Mouse (Mus musculus) embryonic facial prominence, embryonic 12.5 days (tissue): ENCODE results near the gene Igf2bp1. TPM values are rescaled to one million over a fixed set of nuclear protein-coding genes. Genes with fewer than 3 reads are reported as not detected.

Experiments used
- ATAC-seq: fragments of 200-750 bp; cut with Nextera tagmentation; 2 replicates; pipeline ENCODE4 v1.8.0; 2017; ENCODE audit not compliant: insufficient number of reproducible peaks, insufficient read depth, low FRiP score, low TSS enrichment
- H3K27ac ChIP-seq: fragments of 300-500 bp; sonication (generic); 2 replicates; pipeline ENCODE4 v1.5.1; 2016; ENCODE audit warnings: mild to moderate bottlenecking
- H3K27me3 ChIP-seq: fragments of 300-500 bp; sonication (generic); 2 replicates; pipeline ENCODE4 v1.6.1; 2016; ENCODE audit warnings: mild to moderate bottlenecking, moderate library complexity
- H3K36me3 ChIP-seq: fragments of 300-500 bp; sonication (generic); 2 replicates; pipeline ENCODE4 v1.6.1; 2016; ENCODE audit warnings: mild to moderate bottlenecking
- H3K4me1 ChIP-seq: fragments of 300-500 bp; sonication (generic); 2 replicates; pipeline ENCODE4 v1.6.1; 2016
- H3K4me2 ChIP-seq: fragments of 300-500 bp; sonication (generic); replicated peaks from 2 replicates; pipeline ENCODE4 v1.6.1; 2016; ENCODE audit warnings: mild to moderate bottlenecking, moderate library complexity
- H3K4me3 ChIP-seq: fragments of 300-500 bp; sonication (generic); 2 replicates; pipeline ENCODE4 v1.5.1; 2016; ENCODE audit warnings: mild to moderate bottlenecking
- H3K9ac ChIP-seq: fragments of 300-500 bp; sonication (generic); 2 replicates; pipeline ENCODE4 v1.6.1; 2016; ENCODE audit warnings: mild to moderate bottlenecking, moderate library complexity
- H3K9me3 ChIP-seq: fragments of 300-500 bp; sonication (generic); 2 replicates; pipeline ENCODE4 v1.6.1; 2016; ENCODE audit warnings: mild to moderate bottlenecking, moderate library complexity
- WGBS: fragments of 180-500 bp; shearing (Covaris S2); methylation state at CpG from one replicate; pipeline ENCODE4 v1.1.7; 2016; 5-methylcytosine and 5-hydroxymethylcytosine counted together
- polyA plus RNA-seq: library from polyadenylated mRNA; unstranded; fragments of >200 nt; fragmentation: Nextera tagmentation; extraction: Ambion mirVana; gene quantifications from 2 replicates; pipeline ENCODE4 v1.2.1, GENCODE M21; 2016

Gene Igf2bp1
- polyA plus RNA-seq, 1 experiment from 2014 or later, result 89.6 TPM

GRCm38 (mm10) chr11:96034116-96034515, 28.4 kb upstream of the Igf2bp1 start:
- H3K4me3 ChIP-seq, result peak overlapping the region; percentile 87
- peak overlapping the region; percentile 97 for H3K4me2 ChIP-seq
- 47% methylated on average over 8 of the region's 8 CpGs for WGBS
- H3K27ac ChIP-seq, result no peak overlapping the region
- H3K9me3 ChIP-seq, result no peaks in the 10 kb centered on the region
- ATAC-seq, result no peak
- peaks cover under 1% of the 10 kb centered on the region; the same call in 1 of the 2 replicates for H3K27me3 ChIP-seq
- peaks cover 10% of the 10 kb centered on the region; the same call in 1 of the 2 replicates for H3K4me1 ChIP-seq
- peaks cover 7% of the 10 kb centered on the region for H3K36me3 ChIP-seq
- no peak overlapping the region for H3K9ac ChIP-seq

GRCm38 (mm10) chr11:96033264-96033663, 27.5 kb upstream of the Igf2bp1 start:
- Histone ChIP-seq H3K4me3 (no peak overlapping the region), H3K4me2 (no peak overlapping the region), H3K36me3 (peaks cover 4% of the 10 kb centered on the region; the same call in 1 of the 2 replicates), H3K27me3 (peaks cover 3% of the 10 kb centered on the region; the same call in 1 of the 2 replicates), H3K9ac (no peak overlapping the region), H3K9me3 (no peaks in the 10 kb centered on the region), H3K4me1 (peaks cover 10% of the 10 kb centered on the region; the same call in 1 of the 2 replicates), H3K27ac (no peak overlapping the region)
- no peak for ATAC-seq
- WGBS, result 94% methylated on average over 2 of the region's 3 CpGs

- 65% methylated on average over 2 of the region's 2 CpGs for WGBS
- Histone ChIP-seq H3K27me3 (peaks cover 3% of the 10 kb centered on the region; the same call in 1 of the 2 replicates), H3K4me3 (no peak overlapping the region), H3K36me3 (no peaks in the 10 kb centered on the region; the same call in 1 of the 2 replicates), H3K27ac (no peak overlapping the region), H3K4me2 (no peak overlapping the region), H3K4me1 (peaks cover 10% of the 10 kb centered on the region; the same call in 1 of the 2 replicates), H3K9me3 (no peaks in the 10 kb centered on the region), H3K9ac (no peak overlapping the region)
- ATAC-seq, result no peak
Measured at GRCm38 (mm10) chr11:96031701-96032100, 26.0 kb upstream of the Igf2bp1 start.

GRCm38 (mm10) chr11:96030571-96030970, 24.8 kb upstream of the Igf2bp1 start:
- H3K36me3 ChIP-seq, result no peaks in the 10 kb centered on the region
- peaks cover 3% of the 10 kb centered on the region; the same call in 1 of the 2 replicates for H3K27me3 ChIP-seq
- no peaks in the 10 kb centered on the region for H3K9me3 ChIP-seq
- no peak overlapping the region for H3K4me2 ChIP-seq
- H3K9ac ChIP-seq, result no peak overlapping the region
- no peak for ATAC-seq
- peaks cover 8% of the 10 kb centered on the region; the same call in 1 of the 2 replicates for H3K4me1 ChIP-seq
- no peak overlapping the region for H3K27ac ChIP-seq
- no peak overlapping the region for H3K4me3 ChIP-seq
- 91% methylated on average over 3 of the region's 3 CpGs for WGBS

- Histone ChIP-seq H3K9ac (no peak overlapping the region), H3K9me3 (no peaks in the 10 kb centered on the region), H3K27ac (no peak overlapping the region), H3K36me3 (no peaks in the 10 kb centered on the region), H3K27me3 (peaks cover 3% of the 10 kb centered on the region; the same call in 1 of the 2 replicates), H3K4me1 (no peaks in the 10 kb centered on the region), H3K4me2 (no peak overlapping the region), H3K4me3 (no peak overlapping the region)
- ATAC-seq, result no peak
- WGBS, result 58% methylated on average over 5 of the region's 5 CpGs
Measured at GRCm38 (mm10) chr11:96028130-96028529, 22.4 kb upstream of the Igf2bp1 start.

GRCm38 (mm10) chr11:96020622-96021021, 14.9 kb upstream of the Igf2bp1 start:
- H3K4me3 ChIP-seq, result no peak overlapping the region
- H3K27me3 ChIP-seq, result no peaks in the 10 kb centered on the region
- no peak overlapping the region for H3K4me2 ChIP-seq
- H3K9ac ChIP-seq, result no peak overlapping the region
- H3K27ac ChIP-seq, result no peak overlapping the region
- H3K4me1 ChIP-seq, result peaks cover 5% of the 10 kb centered on the region; the same call in 1 of the 2 replicates
- WGBS, result 58% methylated on average over 4 of the region's 4 CpGs
- no peaks in the 10 kb centered on the region for H3K36me3 ChIP-seq
- no peak for ATAC-seq
- no peaks in the 10 kb centered on the region for H3K9me3 ChIP-seq

GRCm38 (mm10) chr11:96017941-96018351, 12.2 kb upstream of the Igf2bp1 start:
- no peaks in the 10 kb centered on the region for H3K36me3 ChIP-seq
- H3K27me3 ChIP-seq, result no peaks in the 10 kb centered on the region
- H3K27ac ChIP-seq, result no peak overlapping the region
- ATAC-seq, result no peak
- no peak overlapping the region for H3K4me2 ChIP-seq
- WGBS, result 8% methylated on average over 9 of the region's 9 CpGs
- no peaks in the 10 kb centered on the region for H3K9me3 ChIP-seq
- H3K9ac ChIP-seq, result no peak overlapping the region
- no peak overlapping the region for H3K4me3 ChIP-seq
- H3K4me1 ChIP-seq, result peaks cover 5% of the 10 kb centered on the region; the same call in 1 of the 2 replicates

- no peak overlapping the region for H3K27ac ChIP-seq
- no peaks in the 10 kb centered on the region for H3K36me3 ChIP-seq
- no peak overlapping the region for H3K4me3 ChIP-seq
- H3K9ac ChIP-seq, result no peak overlapping the region
- H3K4me2 ChIP-seq, result no peak overlapping the region
- 47% methylated on average over 5 of the region's 5 CpGs for WGBS
- no peaks in the 10 kb centered on the region for H3K27me3 ChIP-seq
- no peak for ATAC-seq
- H3K9me3 ChIP-seq, result no peaks in the 10 kb centered on the region
- H3K4me1 ChIP-seq, result peaks cover 5% of the 10 kb centered on the region; the same call in 1 of the 2 replicates
Measured at GRCm38 (mm10) chr11:96015421-96015820, 9.7 kb upstream of the Igf2bp1 start.

- 7% methylated on average over 5 of the region's 8 CpGs for WGBS
- Histone ChIP-seq H3K9me3 (no peaks in the 10 kb centered on the region), H3K4me1 (0 out of 2 replicates have a peak, but pooled peaks cover 3% of the 10 kb centered on the region), H3K9ac (no peak overlapping the region), H3K27me3 (no peaks in the 10 kb centered on the region), H3K4me3 (0 out of 2 replicates have a peak overlapping the region, but pooled peaks have one; percentile 9), H3K27ac (no peak overlapping the region), H3K4me2 (peak overlapping the region; percentile 38), H3K36me3 (no peaks in the 10 kb centered on the region)
- no peak for ATAC-seq
Measured at GRCm38 (mm10) chr11:96011982-96012381, 6.2 kb upstream of the Igf2bp1 start.

GRCm38 (mm10) chr11:96008827-96009226, 3.1 kb upstream of the Igf2bp1 start:
- Histone ChIP-seq H3K4me1 (0 out of 2 replicates have a peak, but pooled peaks cover 3% of the 10 kb centered on the region), H3K9ac (no peak overlapping the region), H3K27me3 (no peaks in the 10 kb centered on the region), H3K4me2 (no peak overlapping the region), H3K36me3 (no peaks in the 10 kb centered on the region), H3K27ac (no peak overlapping the region), H3K9me3 (no peaks in the 10 kb centered on the region), H3K4me3 (no peak overlapping the region)
- WGBS, result 0% methylated on average over 1 of the region's 1 CpGs
- no peak for ATAC-seq

GRCm38 (mm10) chr11:96007516-96008235, 1.9 kb upstream of the Igf2bp1 start:
- Histone ChIP-seq H3K27ac (peak overlapping the region; percentile 98), H3K36me3 (no peaks in the 10 kb centered on the region), H3K9me3 (no peaks in the 10 kb centered on the region), H3K9ac (peak overlapping the region; percentile 95), H3K4me3 (peak overlapping the region; percentile 86), H3K27me3 (no peaks in the 10 kb centered on the region), H3K4me2 (peak overlapping the region; percentile 96), H3K4me1 (peaks cover 6% of the 10 kb centered on the region)
- WGBS, result under 1% methylated on average over 33 of the region's 33 CpGs
- ATAC-seq, result 0 out of 2 replicates have a peak, but pooled peaks have one; percentile 42
